Mouse (Mus musculus): ENCODE results near the gene Spink2. TPM values are rescaled to one million over a fixed set of nuclear protein-coding genes. Genes with fewer than 3 reads are reported as not detected.
"Not testable (repeated sequence)": the region's sequence is repeated elsewhere in the genome, so short reads cannot be mapped to it uniquely, and the experiment has no call there.

Spink2 gene
- polyA plus RNA-seq, 1 experiment: 0.56 TPM

- DNase-seq (ENCODE audit: low read depth, low spot score): no peak
These were observed 9.0 kb downstream of the Spink2 start for GRCm38 (mm10) chr5:77202238-77202637.

- WGBS: 66% methylated on average over 4 of the region's 4 CpGs
- no peak for DNase-seq (ENCODE audit: low read depth, low spot score)
These were observed 10.6 kb downstream of the Spink2 start for GRCm38 (mm10) chr5:77200695-77201094.

DNA sequence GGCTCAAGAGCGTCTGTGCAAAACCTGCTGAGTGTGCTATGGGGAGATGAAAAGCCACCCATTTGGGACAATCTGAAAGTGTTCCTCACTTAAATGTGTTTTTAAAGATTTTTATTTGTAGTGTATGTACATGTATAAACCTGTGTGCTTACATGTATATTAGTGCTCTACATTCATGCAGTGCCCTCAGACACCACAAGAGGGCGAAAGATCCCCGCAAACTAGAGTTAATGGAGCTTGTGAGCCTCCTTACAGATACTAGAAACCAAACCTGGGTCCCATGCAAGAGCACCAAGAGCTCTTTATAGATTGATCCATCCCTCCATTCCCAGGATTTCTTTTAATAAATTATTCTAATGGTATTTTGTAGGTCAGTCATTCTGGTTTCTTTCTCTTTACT, 17.3 kb downstream of the Spink2 start:
- WGBS: 47% methylated on average over 3 of the region's 3 CpGs
- DNase-seq (ENCODE audit: low read depth, low spot score): peak; percentile 27

DNA sequence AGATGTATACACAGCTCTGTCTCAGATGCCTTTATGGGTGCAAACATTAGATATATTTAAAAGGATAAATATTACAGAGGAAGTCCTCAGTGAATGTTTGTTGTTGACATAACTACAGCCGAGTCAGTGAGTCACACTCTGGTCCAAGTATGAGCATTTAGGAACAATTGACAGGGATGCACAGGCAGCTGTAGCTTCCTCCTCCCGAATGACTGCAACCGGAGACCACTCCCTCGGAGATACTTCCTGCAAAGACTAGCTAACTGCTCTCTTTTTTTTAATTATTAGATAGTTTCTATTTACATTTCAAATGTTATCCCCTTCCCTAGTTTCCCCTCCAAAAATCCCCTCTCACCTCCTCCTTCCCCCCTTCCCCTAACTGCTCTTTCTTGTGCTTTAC, 18.0 kb downstream of the Spink2 start:
- DNase-seq (ENCODE audit: low read depth, low spot score): no peak
- 16% methylated on average over 4 of the region's 4 CpGs for WGBS

DNA sequence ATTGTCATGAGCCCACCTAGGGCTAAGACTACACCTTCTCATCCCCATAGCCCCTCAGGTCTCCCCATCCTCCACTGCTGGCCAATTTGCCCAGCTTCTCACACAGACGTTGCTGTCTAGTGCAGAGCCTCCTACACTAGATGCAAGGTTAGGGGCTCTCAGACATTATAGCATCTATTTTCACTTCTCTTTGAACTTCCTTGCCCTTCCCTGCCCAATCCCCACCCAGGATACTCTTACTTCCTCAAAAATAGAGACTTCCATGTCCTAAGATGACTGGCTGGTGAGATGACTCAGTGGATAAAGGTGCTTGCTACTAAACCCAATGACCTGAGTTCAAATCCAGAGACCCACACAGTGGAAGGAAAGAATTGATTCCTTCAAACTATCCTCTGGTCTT, 19.6 kb downstream of the Spink2 start:
- no peak for DNase-seq (ENCODE audit: low read depth, low spot score)
- 74% methylated on average over 1 of the region's 1 CpGs for WGBS

DNA sequence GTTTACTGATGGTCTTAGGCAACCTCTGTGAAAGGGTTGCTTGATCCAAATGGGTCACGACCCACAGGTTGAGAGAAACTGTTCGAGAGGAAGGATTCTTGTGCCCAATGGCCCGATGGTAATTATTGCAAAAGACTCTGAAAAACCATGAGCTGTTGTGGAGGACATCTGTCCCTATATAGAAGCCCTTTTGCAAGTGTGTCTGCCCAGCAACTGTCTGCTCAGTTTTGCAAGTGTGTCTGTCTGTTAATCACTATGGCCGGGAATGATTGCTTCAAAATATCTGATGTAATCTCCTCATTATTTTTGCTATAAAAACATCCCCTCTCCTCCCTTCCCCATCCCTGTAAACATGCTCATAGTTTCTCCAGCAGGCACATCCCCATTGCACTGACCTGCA, 20.2 kb downstream of the Spink2 start:
- DNase-seq (ENCODE audit: low read depth, low spot score): no peak
- WGBS: 70% methylated on average over 4 of the region's 4 CpGs

DNA sequence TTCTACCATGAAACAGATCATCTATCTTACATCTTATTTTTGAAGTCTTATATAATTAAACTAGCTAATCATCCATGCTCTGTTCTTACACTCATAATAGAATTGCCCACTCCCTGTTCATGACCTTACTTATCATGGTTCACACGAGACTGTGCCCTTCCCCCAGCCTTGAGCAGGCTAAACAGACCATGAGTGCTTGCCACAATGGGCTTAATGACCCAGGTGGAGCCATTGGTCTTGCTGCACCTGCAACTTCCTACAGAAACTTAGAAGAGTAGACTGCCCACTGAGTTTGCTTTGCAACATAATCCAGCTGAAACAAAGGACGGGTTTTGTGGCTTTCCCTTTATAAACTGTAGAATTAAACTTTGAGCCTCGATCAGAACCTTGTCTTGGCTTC, 22.5 kb downstream of the Spink2 start:
- no peak for DNase-seq (ENCODE audit: low read depth, low spot score)
- whole genome bisulfite sequencing: 69% methylated on average over 3 of the region's 3 CpGs

DNA sequence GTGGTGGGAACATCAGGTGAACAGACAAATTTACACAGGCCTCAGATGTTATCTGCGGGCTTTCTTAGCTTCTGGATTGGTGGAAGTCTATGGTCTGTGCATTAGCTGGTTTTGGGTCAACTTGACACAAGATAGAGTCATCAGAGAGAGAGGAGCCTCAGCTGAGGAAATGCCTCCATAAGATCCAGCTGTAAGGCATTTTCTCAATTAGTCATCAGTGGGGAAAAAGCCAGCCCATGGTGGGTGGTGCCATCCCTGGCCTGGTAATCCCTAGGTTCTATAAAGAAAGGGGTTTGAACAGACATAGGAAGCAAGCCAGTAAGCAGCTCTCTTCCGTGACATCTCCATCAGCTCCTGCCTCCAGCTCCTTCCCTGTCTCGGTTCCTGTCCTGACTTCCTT, 25.9 kb downstream of the Spink2 start:
- DNase-seq (ENCODE audit: low read depth, low spot score): no peak
- WGBS: 91% methylated on average over 3 of the region's 3 CpGs

DNA sequence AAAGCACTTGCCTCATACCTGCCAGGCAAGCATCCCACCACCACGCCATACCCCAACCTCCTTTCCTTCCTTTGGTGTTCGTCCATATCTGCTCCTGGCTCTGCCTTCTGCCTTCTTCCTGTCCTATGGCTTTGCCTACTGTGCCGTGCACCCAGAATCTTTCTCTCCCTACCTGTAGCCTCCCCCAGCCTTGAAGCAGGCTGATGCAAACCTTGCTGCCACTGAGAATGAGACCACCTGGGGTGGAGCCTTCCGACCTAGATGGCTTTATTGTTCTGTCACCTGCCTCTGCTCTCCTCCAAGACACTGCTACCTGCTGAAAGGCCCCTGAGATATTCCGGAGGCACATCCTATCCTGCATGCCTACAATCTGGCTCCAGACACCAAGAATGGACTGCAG, 27.4 kb downstream of the Spink2 start:
- WGBS: 75% methylated on average over 5 of the region's 5 CpGs
- DNase-seq (ENCODE audit: low read depth, low spot score): not testable (repeated sequence)

DNA sequence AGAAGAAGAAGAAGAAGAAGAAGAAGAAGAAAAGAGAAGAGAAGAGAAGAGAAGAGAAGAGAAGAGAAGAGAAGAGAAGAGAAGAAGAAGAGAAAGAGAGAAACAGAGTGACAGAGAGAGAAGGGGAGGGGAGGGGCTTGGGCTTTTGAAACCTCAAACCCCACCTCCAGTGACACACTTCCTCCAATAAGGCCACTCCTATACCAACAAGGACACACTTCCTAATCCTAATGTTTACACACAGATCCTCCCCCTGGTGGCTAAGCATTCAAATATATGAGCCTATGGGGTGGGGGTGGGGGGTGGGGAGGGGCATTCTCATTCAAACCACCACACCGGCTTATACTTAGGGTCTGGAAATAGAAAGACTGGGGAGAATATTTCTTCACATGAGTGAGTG, 27.9 kb downstream of the Spink2 start:
- 67% methylated on average over 1 of the region's 1 CpGs for WGBS
- DNase-seq (ENCODE audit: low read depth, low spot score): no peak

DNA sequence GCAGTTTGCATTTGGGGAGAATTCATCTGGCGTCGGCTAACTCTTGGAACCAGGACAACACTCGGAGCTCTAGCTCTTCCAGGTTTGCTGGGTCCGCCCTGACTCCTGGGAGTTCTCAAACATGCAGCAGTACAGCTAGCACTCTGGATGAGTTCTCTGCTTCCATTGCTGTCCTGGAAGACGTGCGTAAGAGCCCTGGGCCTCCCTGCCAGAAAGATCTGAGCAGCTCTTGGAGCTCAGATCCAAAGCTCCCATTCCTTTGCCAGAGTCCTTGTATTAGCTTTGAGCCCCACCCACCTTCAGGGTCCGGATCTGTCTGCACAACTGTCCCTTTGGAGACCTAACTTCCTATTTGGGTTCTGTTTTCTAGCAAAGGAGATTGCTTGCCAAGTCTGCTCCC, 29.8 kb downstream of the Spink2 start:
- DNase-seq (ENCODE audit: low read depth, low spot score): no peak

GRCm38 (mm10) chr5:77178976-77179375, 32.3 kb downstream of the Spink2 start:
- 90% methylated on average over 1 of the region's 1 CpGs for whole genome bisulfite sequencing
- DNase-seq (ENCODE audit: low read depth, low spot score): no peak

More for the DNA sequence above, 29.8 kb downstream of the Spink2 start:
- 60% methylated on average over 7 of the region's 7 CpGs for WGBS

GRCm38 (mm10) chr5:77178008-77178407, 33.3 kb downstream of the Spink2 start:
- 58% methylated on average over 9 of the region's 9 CpGs for WGBS
- DNase-seq (ENCODE audit: low read depth, low spot score): no peak

DNA sequence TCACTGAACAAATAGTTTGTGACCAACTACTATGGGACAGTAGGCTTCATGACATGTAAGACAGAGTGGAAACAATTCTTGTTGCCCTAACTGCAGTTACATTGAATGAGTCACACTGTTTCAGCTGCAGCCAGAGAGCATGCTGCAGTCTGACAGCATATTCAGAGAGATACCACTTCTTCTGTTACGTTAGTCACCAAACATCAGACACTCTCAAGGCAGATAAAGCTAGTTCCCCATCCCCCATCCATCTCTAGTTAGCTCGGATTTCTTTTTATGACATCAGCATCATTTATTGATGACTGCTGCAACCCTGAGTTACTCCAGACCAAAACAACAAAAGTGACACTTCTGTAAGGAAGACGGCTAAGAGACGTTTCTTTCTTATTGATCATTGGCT, 36.5 kb downstream of the Spink2 start:
- 50% methylated on average over 4 of the region's 4 CpGs for WGBS
- no peak for DNase-seq (ENCODE audit: low read depth, low spot score)

DNA sequence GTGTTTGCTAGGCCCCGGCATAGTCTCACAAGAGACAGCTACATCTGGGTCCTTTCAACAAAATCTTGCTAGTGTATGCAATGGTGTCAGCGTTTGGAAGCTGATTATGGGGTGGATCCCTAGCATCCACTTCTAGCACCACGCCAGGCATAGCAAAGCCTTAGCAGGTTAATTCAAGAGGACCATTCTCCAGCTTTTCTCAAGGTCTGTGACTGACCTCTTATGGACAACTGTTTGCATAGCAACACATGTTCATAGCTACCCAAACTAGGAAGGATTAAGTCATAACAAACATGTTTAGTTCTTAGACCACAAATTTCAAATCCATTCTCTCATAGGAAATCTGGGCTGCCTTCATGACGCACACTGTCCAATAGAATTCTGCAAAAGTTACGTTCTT, 40.7 kb downstream of the Spink2 start:
- no peak for DNase-seq (ENCODE audit: low read depth, low spot score)
- WGBS: 45% methylated on average over 5 of the region's 5 CpGs

- no peak for DNase-seq (ENCODE audit: low read depth, low spot score)
- 59% methylated on average over 22 of the region's 22 CpGs for WGBS
These were observed 43.8 kb downstream of the Spink2 start for GRCm38 (mm10) chr5:77167306-77167945.

GRCm38 (mm10) chr5:77165703-77166625, 45.3 kb downstream of the Spink2 start:
- no peak for DNase-seq (ENCODE audit: low read depth, low spot score)
- 47% methylated on average over 13 of the region's 13 CpGs for WGBS

DNA sequence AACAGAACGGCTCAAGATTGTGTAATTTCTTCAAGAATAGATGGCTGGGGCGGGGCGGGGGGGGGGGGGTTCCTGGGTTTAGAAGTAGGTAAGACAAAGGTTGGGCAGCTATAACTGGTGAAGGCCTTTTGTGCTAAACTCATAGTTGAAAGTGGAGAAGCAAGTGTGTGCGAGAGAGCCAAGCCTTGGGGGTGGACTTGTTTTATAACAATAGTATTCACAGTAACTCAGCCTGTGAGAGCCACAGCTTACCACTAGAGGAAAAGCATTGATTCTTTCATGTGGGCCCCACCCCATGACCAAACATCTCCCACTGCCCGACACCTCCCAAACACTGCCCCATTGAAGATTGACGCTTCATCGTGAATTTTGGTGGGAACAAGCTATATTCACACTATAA, 47.7 kb downstream of the Spink2 start:
- 45% methylated on average over 7 of the region's 7 CpGs for WGBS
- DNase-seq (ENCODE audit: low read depth, low spot score): no peak

- WGBS: 92% methylated on average over 3 of the region's 3 CpGs
- DNase-seq (ENCODE audit: low read depth, low spot score): no peak
These were observed 48.7 kb downstream of the Spink2 start for GRCm38 (mm10) chr5:77162566-77162965.

GRCm38 (mm10) chr5:77157777-77158540, 53.3 kb downstream of the Spink2 start:
- WGBS: 74% methylated on average over 14 of the region's 14 CpGs
- no peak for DNase-seq (ENCODE audit: low read depth, low spot score)
